Mouse (Mus musculus): Measurements from ENCODE around the gene Crct1. TPM values are rescaled to one million over a fixed set of nuclear protein-coding genes. Genes with fewer than 3 reads are reported as not detected.

Crct1 gene
- 0.59 and 1.0 TPM in 2 replicates for polyA plus RNA-seq (2012; rRNA removed)

DNA sequence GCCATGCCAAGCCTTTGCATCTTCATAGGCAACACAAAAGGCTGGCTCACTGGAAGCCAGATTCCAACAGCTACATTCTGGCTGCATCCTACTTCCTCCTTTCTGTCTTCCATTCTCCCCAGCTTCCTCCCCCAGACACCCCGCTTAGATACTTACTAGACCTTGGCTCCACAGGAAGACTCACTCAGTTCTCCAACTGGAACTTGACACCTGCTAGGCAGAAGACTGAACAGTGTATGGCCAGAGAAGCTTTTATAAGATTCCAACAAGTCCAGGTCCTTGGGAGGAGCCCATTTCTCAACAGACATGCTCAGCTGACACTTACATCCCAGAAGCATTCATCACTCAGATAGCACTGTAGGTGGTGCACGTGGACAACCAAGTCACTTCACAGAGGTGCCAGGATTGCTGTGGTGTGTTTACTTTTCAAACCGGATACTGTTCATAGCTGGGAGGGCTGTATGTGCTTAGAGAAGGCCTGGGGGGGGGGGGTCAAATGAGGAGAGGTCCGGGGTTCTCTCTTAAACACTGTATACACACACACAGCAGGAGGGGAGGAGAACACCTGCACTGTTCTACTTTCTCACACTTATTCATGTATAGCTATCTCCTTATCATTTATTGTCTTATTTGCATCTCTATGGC, at the start of gene Crct1:
TSS of gene Crct1 (minus strand) at position 228 of the 645 bp plus-strand sequence.
- no peak for DNase-seq (ENCODE audit: low read depth)
- TF ChIP-seq POLR2A (IDR thresholded peaks at IDR 0.05; ENCODE audit: borderline replicate concordance, extremely low read depth, insufficient read depth, insufficient read length, poor library complexity, severe bottlenecking) (no peak), CTCF (IDR thresholded peaks at IDR 0.05; ENCODE audit: borderline replicate concordance, extremely low read depth, insufficient read depth, insufficient read length) (no peak)

DNA sequence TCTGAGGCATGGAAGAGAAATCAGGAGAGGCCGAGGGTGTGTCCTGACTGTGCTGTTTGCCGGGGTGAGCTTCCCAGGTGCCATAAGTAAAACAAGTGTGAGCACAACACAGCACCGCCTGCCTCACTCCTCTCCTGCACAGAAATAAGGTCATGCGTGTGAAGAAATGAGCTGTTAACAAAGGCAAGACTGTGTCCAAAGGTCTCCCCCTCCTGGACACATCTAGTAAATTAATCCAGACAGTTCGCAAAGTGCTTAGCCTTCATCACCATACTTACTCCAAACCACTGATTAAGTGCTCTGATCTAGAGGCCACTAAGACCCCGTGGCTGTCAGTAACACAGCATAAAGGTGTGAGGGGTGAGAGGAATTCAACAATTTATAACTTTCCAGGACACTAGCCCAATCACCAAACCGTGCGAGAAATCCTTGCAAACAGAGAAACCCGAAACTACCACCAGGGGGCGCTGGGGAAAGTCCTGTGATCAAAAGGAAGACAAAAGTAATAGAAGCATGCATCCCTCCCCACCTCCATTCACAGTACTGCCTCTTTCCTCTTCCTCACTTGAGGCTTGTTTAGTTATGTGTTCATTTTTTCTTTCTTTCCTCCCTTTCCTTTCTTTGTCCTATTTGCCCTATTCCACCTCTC, 37.5 kb upstream of the Crct1 start:
- TF ChIP-seq POLR2A (IDR thresholded peaks at IDR 0.05; ENCODE audit: borderline replicate concordance, extremely low read depth, insufficient read depth, insufficient read length, poor library complexity, severe bottlenecking) (no peak), CTCF (IDR thresholded peaks at IDR 0.05; ENCODE audit: borderline replicate concordance, extremely low read depth, insufficient read depth, insufficient read length) (peak; percentile 46; the same call in 1 of the 2 replicates)
- DNase-seq (ENCODE audit: low read depth), result peak; percentile 14

DNA sequence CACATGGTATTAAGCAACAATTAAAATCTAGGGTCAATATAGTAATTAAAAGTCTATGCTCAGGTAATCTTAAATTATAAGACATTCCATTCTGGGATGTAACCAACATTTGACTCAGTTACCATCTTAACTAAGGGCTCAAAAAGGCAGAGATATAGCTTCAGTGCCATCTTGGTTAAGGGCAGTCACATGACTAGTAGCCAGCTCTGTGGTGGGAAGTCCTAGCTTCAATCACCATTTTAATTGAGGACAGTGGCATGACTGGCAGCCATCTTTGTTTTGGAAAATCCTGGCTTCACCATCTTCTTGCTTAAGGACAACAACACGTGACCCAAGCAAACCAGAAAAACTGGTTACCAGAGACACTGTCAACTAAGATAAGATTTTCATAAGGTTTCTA, 34.7 kb upstream of the Crct1 start:
- TF ChIP-seq CTCF (IDR thresholded peaks at IDR 0.05; ENCODE audit: borderline replicate concordance, extremely low read depth, insufficient read depth, insufficient read length), result no peak
- no peak for TF ChIP-seq POLR2A (IDR thresholded peaks at IDR 0.05; ENCODE audit: borderline replicate concordance, extremely low read depth, insufficient read depth, insufficient read length, poor library complexity, severe bottlenecking)
- no peak for DNase-seq (ENCODE audit: low read depth)

DNA sequence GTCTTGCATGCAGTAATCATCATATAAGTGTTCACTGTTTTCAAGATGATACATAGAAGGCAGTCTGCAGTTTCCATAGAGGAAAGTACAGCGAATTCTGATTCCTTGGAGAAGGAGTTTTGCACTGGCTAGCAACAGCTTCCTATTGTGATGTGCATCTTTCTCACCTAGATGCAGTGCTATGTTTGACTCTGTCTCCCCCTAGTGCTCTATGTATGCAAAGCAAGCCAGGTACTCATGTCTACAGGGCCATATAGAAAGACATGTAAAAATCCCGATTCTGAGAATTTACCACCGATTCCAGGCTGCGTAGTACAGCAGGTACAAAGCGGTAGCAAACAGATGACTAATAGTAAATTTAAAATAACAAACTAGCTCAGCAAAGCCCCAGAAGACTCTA, 16.0 kb upstream of the Crct1 start:
- DNase-seq (ENCODE audit: low read depth), result peak; percentile 86
- peak; percentile 77; the same call in 1 of the 2 replicates for TF ChIP-seq CTCF (IDR thresholded peaks at IDR 0.05; ENCODE audit: borderline replicate concordance, extremely low read depth, insufficient read depth, insufficient read length)
- no peak for TF ChIP-seq POLR2A (IDR thresholded peaks at IDR 0.05; ENCODE audit: borderline replicate concordance, extremely low read depth, insufficient read depth, insufficient read length, poor library complexity, severe bottlenecking)

DNA sequence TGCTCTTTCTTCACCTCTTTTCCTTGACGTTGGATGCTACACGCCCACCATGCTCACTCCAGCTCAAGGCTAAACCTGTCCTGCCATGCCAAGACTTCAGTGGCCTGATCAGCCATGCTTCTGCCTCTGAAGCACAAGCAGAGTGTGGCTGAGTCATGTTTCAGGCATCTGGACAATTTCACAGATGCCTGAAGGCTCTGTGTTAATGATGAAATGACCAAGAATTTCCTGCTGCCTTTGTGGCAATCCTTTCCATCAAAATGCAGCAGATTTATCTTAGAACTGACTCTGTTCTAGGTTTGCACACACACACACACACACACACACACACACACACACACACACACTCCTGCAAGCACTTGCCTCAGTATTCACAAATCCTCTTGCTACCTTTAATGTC, 10.0 kb upstream of the Crct1 start:
- TF ChIP-seq POLR2A (IDR thresholded peaks at IDR 0.05; ENCODE audit: borderline replicate concordance, extremely low read depth, insufficient read depth, insufficient read length, poor library complexity, severe bottlenecking) (no peak), CTCF (IDR thresholded peaks at IDR 0.05; ENCODE audit: borderline replicate concordance, extremely low read depth, insufficient read depth, insufficient read length) (no peak)
- no peak for DNase-seq (ENCODE audit: low read depth)

DNA sequence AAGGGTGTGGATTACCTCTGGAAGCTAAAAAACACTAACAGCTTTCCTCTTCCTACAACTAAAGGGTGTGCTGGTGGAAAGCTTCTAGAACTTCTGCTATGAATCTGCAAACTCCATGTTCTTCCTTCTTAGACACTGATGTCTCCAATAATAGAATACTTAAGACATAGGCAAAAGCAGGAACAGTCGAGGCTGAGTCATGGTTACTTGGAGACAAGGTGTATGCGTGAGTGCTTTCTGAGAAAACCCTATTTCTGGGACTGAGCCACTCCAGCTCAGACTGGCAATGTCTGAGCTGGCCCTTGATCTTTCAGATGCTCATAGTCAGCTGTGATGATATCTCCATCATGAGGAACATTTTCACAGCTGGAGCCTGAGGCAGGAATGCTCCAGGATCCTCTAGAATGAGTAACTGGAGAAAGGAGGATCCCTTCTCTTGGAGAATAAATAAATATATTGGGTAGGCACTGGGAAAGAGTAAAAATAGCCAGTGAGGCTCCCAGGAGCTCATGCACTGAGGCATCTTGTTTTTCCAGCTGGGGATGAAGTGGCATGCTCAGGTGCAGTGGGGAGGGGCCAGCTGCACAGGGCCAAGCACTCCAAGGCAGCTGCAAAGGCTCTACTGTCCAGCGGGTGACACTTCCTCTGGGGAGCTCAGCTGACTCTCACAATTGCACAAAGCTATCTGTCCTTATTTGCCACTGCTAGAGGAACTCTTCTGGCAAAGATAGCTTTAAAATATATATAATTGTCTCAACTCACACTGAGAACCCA, 8.1 kb upstream of the Crct1 start:
- TF ChIP-seq POLR2A (IDR thresholded peaks at IDR 0.05; ENCODE audit: borderline replicate concordance, extremely low read depth, insufficient read depth, insufficient read length, poor library complexity, severe bottlenecking) (no peak), CTCF (IDR thresholded peaks at IDR 0.05; ENCODE audit: borderline replicate concordance, extremely low read depth, insufficient read depth, insufficient read length) (no peak)

DNA sequence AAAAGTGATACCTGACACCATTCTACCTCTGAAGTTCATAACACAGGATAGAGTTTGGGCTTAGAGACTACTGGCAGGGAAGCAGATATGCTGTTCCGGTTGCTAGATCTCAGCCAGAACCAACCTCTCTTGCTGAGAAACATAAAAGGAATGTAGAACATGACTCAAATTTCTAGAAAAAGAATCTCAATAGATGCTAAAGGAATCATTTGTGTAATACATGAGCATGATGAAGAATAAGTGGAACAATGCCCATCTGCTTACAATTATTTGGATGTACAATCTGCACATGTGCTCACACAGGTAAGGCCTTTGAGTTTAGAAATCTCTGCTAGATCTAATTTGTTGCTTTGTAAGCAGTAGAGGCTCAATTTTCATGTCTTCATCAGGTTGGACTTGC, 5.7 kb upstream of the Crct1 start:
- TF ChIP-seq CTCF (IDR thresholded peaks at IDR 0.05; ENCODE audit: borderline replicate concordance, extremely low read depth, insufficient read depth, insufficient read length), result no peak
- TF ChIP-seq POLR2A (IDR thresholded peaks at IDR 0.05; ENCODE audit: borderline replicate concordance, extremely low read depth, insufficient read depth, insufficient read length, poor library complexity, severe bottlenecking), result no peak
- DNase-seq (ENCODE audit: low read depth), result no peak

More for the DNA sequence above, 8.1 kb upstream of the Crct1 start:
- no peak for DNase-seq (ENCODE audit: low read depth)

DNA sequence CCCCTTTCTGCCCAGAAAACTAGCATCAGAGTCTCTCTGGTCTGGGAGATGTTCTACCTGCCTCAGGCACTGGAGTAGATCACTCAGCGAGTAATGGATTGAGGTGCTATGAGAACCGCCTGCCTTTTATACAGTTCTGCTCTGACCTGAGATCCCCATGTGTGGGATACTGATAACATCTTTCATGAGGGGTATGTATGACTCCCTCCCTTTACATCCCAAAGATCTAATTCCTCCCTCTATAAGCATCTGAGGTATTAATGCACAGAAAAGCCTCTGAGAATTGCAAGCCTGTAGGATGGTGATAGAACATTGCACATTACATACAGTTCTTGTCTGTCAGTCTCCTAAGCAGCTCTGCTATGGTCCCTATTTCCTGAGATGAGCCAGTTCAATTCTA, 3.5 kb upstream of the Crct1 start, which contains the start of gene Lce1m:
TSS of gene Lce1m (minus strand) at position 101 of the 400 bp plus-strand sequence.
- TF ChIP-seq CTCF (IDR thresholded peaks at IDR 0.05; ENCODE audit: borderline replicate concordance, extremely low read depth, insufficient read depth, insufficient read length) (no peak), POLR2A (IDR thresholded peaks at IDR 0.05; ENCODE audit: borderline replicate concordance, extremely low read depth, insufficient read depth, insufficient read length, poor library complexity, severe bottlenecking) (no peak)
- DNase-seq (ENCODE audit: low read depth), result no peak

DNA sequence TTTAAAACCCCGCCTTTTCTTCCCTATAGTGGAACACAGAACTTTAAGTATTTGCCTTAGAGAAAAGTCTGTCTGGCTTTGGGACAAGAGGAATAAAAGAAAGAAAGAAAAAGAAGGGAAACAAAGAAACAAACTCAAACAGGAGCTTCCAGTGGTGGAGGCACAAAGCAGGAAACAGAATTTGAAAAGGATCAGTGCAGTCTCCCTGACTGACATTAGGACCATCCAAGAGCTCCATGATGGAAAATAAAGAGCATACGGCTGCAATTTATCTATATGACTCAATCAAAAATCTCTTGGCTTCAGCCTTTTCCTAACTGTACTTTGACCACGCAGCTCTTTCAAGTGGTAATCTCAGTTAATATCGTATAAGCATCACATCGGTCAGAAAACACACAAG, 616 bp downstream of the Crct1 start:
- no peak for DNase-seq (ENCODE audit: low read depth)

DNA sequence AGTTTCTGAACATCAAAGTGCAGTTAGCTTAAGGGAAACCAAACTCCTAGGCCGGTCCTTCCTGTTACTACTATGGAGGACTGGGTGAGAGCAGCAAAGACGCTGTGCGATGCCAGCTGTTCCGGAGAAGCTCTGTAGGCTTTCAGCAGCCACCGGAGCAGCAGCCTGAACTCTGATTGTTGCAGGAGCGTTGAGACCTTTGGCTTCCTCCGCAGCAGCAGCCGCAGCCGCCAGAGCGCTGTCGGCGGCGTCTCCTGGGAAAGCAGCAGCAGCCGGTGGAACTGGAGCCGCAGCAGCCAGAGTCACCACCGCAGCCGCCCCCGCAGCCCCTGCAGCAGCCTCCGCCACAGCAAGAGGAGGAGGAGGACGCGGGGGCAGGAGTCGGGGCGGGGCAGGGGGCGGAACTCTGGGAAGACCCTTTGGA, 1.1 kb downstream of the Crct1 start:
- TF ChIP-seq POLR2A (IDR thresholded peaks at IDR 0.05; ENCODE audit: borderline replicate concordance, extremely low read depth, insufficient read depth, insufficient read length, poor library complexity, severe bottlenecking) (no peak), CTCF (IDR thresholded peaks at IDR 0.05; ENCODE audit: borderline replicate concordance, extremely low read depth, insufficient read depth, insufficient read length) (no peak)
- DNase-seq (ENCODE audit: low read depth), result peak; percentile 87

More for the DNA sequence above, 616 bp downstream of the Crct1 start:
- no peak for TF ChIP-seq CTCF (IDR thresholded peaks at IDR 0.05; ENCODE audit: borderline replicate concordance, extremely low read depth, insufficient read depth, insufficient read length)
- no peak for TF ChIP-seq POLR2A (IDR thresholded peaks at IDR 0.05; ENCODE audit: borderline replicate concordance, extremely low read depth, insufficient read depth, insufficient read length, poor library complexity, severe bottlenecking)

DNA sequence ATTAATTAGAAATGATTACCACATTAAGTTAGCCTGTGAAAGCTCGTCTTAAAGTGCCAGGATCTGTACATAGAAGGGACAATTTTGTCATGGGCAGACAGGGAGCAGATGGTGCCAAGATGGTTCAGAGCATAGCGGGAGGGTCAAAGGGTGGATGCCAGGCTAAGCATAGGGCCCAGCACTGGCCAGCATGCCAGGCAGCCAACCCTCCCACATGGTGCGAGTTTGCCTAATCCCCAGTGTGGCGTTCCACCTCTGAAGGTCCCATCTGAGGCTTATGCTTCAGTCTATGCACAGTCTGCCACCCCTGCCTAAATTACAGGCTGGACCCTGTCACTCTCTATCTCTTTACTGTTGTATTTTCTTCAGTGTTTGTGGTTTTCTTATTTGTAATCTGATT, 12.6 kb downstream of the Crct1 start:
- TF ChIP-seq POLR2A (IDR thresholded peaks at IDR 0.05; ENCODE audit: borderline replicate concordance, extremely low read depth, insufficient read depth, insufficient read length, poor library complexity, severe bottlenecking) (no peak), CTCF (IDR thresholded peaks at IDR 0.05; ENCODE audit: borderline replicate concordance, extremely low read depth, insufficient read depth, insufficient read length) (no peak)
- peak; percentile 46 for DNase-seq (ENCODE audit: low read depth)

Measured in brain, embryonic 14.5 days (tissue).